In genomic region chr5:32588136-32588535, GRCm38 (mm10) we compare ENCODE assay signal across 10 mouse cellular contexts. TPM values are rescaled to one million over a fixed set of nuclear protein-coding genes. Genes with fewer than 3 reads are reported as not detected.
DNase-seq lines count a peak whose midpoint lies in the region; ATAC-seq and TF ChIP-seq lines count a peak whose summit lies in the region.
"Had no signal": no experiment of that assay in that cellular context is flagged by ENCODE, and none has a peak within 500 bp of the region (broad histone marks: within the 10 kb centered on the region; RNA-seq: fewer than 3 reads in every experiment).

No protein-coding gene starts in this region.

- peak; percentile 73 for TF ChIP-seq CTCF in left cerebral cortex, adult 2 months (IDR thresholded peaks at IDR 0.05)
- TF ChIP-seq CTCF in olfactory bulb, adult 2 months (IDR thresholded peaks at IDR 0.05; ENCODE audit: insufficient read depth, low read depth, low read length) = peak; percentile 49; the same call in 1 of the 2 replicates

- peak; percentile 31 for DNase-seq in kidney, adult 11 months
- DNase-seq in R1 (ENCODE audit: low read depth, low spot score) = peak; percentile 62
- peak; percentile 27 to 66 for DNase-seq in cerebellum, postnatal 4 days (ENCODE audit: low spot score in 2 of 2)
- peak; percentile 18 to 42 for DNase-seq in gastrocnemius, postnatal 4 days (ENCODE audit: low spot score in 2 of 2)
- DNase-seq in left cerebral cortex, adult 2 months (ENCODE audit: extremely low spot score in 1 of 2, low spot score in 2 of 2) = peak; percentile 50 to 55
- DNase-seq in yolk sac, embryonic 10.5 days (ENCODE audit: low spot score) = peak; percentile 18

- no peaks in the 10 kb centered on the region for H3K36me3 ChIP-seq in kidney, embryonic 14.5 days (ENCODE audit: control insufficient read depth, insufficient read depth, low read length)
- H3K36me3 ChIP-seq: embryonic facial prominence, embryonic 13.5 days had no signal

- H3K4me3 ChIP-seq in kidney, embryonic 14.5 days (ENCODE audit: low read length) = no peak overlapping the region
- no peak overlapping the region for H3K4me3 ChIP-seq in left cerebral cortex, adult 2 months
- H3K4me3 ChIP-seq in olfactory bulb, adult 2 months (ENCODE audit: insufficient read depth, low read depth, low read length) = no peak overlapping the region
- H3K4me3 ChIP-seq: embryonic facial prominence, embryonic 13.5 days; myocyte had no signal

- no peaks in the 10 kb centered on the region for H3K9me3 ChIP-seq in kidney, embryonic 14.5 days (ENCODE audit: control insufficient read depth, low read length)
- H3K9me3 ChIP-seq: embryonic facial prominence, embryonic 13.5 days had no signal

- H3K4me2 ChIP-seq in kidney, embryonic 14.5 days (replicated peaks; ENCODE audit: low read depth, low read length) = no peak overlapping the region
- H3K4me2 ChIP-seq: embryonic facial prominence, embryonic 13.5 days had no signal

- TF ChIP-seq POLR2A in olfactory bulb, adult 2 months (IDR thresholded peaks at IDR 0.05; ENCODE audit: insufficient read depth, low read depth, low read length) = no peak

- no peak for ATAC-seq in kidney, embryonic 14.5 days (ENCODE audit: low FRiP score, low TSS enrichment)

- intact Hi-C loops in left cerebral cortex, adult 2 months (cut with DNase I) = loop anchor here (1.0 kb wide), 1 partner anchor 69 kb away; no protein-coding TSS in a partner anchor

- no peak overlapping the region for H3K27ac ChIP-seq in kidney, embryonic 14.5 days (ENCODE audit: low read depth, low read length)
- H3K27ac ChIP-seq in left cerebral cortex, adult 2 months = no peak overlapping the region
- no peak overlapping the region for H3K27ac ChIP-seq in olfactory bulb, adult 2 months (ENCODE audit: insufficient read depth, low read depth, low read length)
- H3K27ac ChIP-seq: embryonic facial prominence, embryonic 13.5 days had no signal

- 14% methylated on average over 5 of the region's 5 CpGs for WGBS in kidney, embryonic 14.5 days
- 9% methylated on average over 5 of the region's 5 CpGs for WGBS in olfactory bulb, adult 2 months

- H3K9ac ChIP-seq in kidney, embryonic 14.5 days (ENCODE audit: low read depth, low read length) = no peak overlapping the region

- H3K27me3 ChIP-seq in kidney, embryonic 14.5 days (ENCODE audit: control insufficient read depth, insufficient read depth, low read length) = no peaks in the 10 kb centered on the region
- H3K27me3 ChIP-seq: embryonic facial prominence, embryonic 13.5 days had no signal

- no peaks in the 10 kb centered on the region for H3K4me1 ChIP-seq in kidney, embryonic 14.5 days (ENCODE audit: control insufficient read depth, insufficient read depth, low read length)
- H3K4me1 ChIP-seq in olfactory bulb, adult 2 months (ENCODE audit: control insufficient read depth, insufficient read depth, low read length) = no peaks in the 10 kb centered on the region
- H3K4me1 ChIP-seq: embryonic facial prominence, embryonic 13.5 days had no signal

RNA-seq across cellular contexts. Expression of gene Yes1, which starts 22.8 kb away (rescaled TPM):
- 24.7 and 42.0 TPM in 2 replicates for polyA plus RNA-seq in kidney, embryonic 14.5 days (2014; fragmentation: Nextera tagmentation; extraction: Ambion mirVana)
- 10 to 100 TPM; 30.3 to 35.0 TPM for total RNA-seq in gastrocnemius, postnatal 4 days (2021)
- 10 to 100 TPM; 12.5 to 13.6 TPM for total RNA-seq in left cerebral cortex, adult 2 months (2021)
- polyA plus RNA-seq in olfactory bulb, adult 2 months (2012; ENCODE audit: insufficient read depth, insufficient read length, low replicate concordance, missing spikeins) = not detected in 2 replicates
